Mouse (Mus musculus): ENCODE data around the gene Hfe.

DNA sequence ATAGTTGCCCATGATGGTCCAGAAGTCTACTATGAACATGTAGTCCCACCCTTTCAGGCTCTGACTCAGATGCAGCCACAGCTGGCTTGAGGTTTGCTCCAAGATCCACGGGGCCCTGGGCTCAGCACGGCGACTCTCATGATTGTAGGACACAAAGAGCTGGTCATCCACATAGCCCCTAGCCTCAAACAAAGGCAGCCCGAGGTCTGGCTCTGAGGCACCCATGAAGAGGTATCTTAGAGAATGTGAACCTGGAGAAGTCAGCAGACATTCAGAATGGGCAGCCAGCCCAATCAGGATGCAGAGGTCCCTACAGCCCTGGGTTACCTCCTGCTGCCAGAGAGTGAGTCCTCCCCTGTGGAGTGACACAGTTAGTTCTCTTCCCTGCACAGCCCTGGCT, 2.6 kb downstream of the Hfe start:
- TF ChIP-seq POLR2A (IDR thresholded peaks at IDR 0.05; ENCODE audit: borderline replicate concordance, extremely low read depth, insufficient read depth, insufficient read length, poor library complexity, severe bottlenecking), result no peak
- no peak for TF ChIP-seq CTCF (IDR thresholded peaks at IDR 0.05; ENCODE audit: borderline replicate concordance, extremely low read depth, insufficient read depth, insufficient read length)
